Mouse (Mus musculus) megakaryocyte, embryonic 14.5 days (primary cell): ENCODE measurements around the gene Mnd1. TPM values are rescaled to one million over a fixed set of nuclear protein-coding genes. Genes with fewer than 3 reads are reported as not detected.

Source experiments
- H3K27me3 ChIP-seq: replicated peaks from 2 replicates; pipeline ENCODE3; 2012; ENCODE audit warnings: inconsistent platforms
- H3K36me3 ChIP-seq: replicated peaks from 2 replicates; pipeline ENCODE3; 2012; ENCODE audit warnings: low read length, inconsistent platforms, mixed read lengths
- H3K4me1 ChIP-seq: 2 replicates; pipeline ENCODE4 v1.6.1; 2012; ENCODE audit warnings: inconsistent platforms
- H3K4me3 ChIP-seq: replicated peaks from 2 replicates; pipeline ENCODE3; 2012; ENCODE audit warnings: moderate library complexity, mild to moderate bottlenecking, inconsistent platforms
- H3K9me3 ChIP-seq: 2 replicates; pipeline ENCODE4 v1.6.1; 2012; ENCODE audit warnings: inconsistent platforms
- FLI1 ChIP-seq: IDR thresholded peaks from 2 replicates; pipeline ENCODE4 v1.6.1; 2012; ENCODE audit warnings: low read length, inconsistent platforms, mixed read lengths
- GATA1 ChIP-seq: IDR thresholded peaks from 3 replicates; pipeline ENCODE4 v1.6.1; 2012; ENCODE audit warnings: mixed read lengths, low read length, inconsistent platforms, borderline replicate concordance
- polyA plus RNA-seq: library from polyadenylated mRNA; stranded (reverse); fragments of >175 nt; gene quantifications from 2 replicates; pipeline ENCODE4 v1.2.3, GENCODE M21; 2012; ENCODE audit warnings: low replicate concordance; ENCODE audit not compliant: insufficient read depth

Mnd1 gene
- polyA plus RNA-seq, 1 experiment: 2.8 TPM

DNA sequence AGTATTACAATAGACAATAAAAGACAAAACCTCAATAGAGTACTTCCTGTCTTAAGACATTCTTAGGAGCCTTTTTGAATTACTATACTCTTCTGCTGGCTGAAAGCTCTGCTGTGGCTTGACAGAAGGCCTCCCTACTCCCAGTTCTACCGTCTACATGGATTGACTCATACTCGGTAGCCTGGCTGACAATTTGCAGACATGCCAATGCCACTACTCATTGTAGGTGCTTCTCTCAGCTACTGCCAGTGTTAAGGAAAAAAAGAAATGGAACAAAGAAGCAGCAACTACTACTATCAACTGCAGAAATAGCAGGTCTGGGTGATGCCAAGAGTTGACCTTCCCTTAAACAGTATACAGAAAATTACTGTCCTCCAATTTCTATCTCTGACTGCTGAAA is 47.0 kb downstream of the Mnd1 start:
- no peak overlapping the region for H3K4me3 ChIP-seq
- no peaks in the 10 kb centered on the region for H3K9me3 ChIP-seq
- no peaks in the 10 kb centered on the region for H3K27me3 ChIP-seq
- H3K36me3 ChIP-seq: no peaks in the 10 kb centered on the region
- TF ChIP-seq FLI1: no peak
- no peak for TF ChIP-seq GATA1
- H3K4me1 ChIP-seq: no peaks in the 10 kb centered on the region

GRCm38 (mm10) chr3:84106106-84106505 is 49.5 kb downstream of the Mnd1 start:
- TF ChIP-seq FLI1 (no peak), GATA1 (no peak)
- H3K9me3 ChIP-seq: no peaks in the 10 kb centered on the region
- H3K27me3 ChIP-seq: no peaks in the 10 kb centered on the region
- no peaks in the 10 kb centered on the region for H3K36me3 ChIP-seq
- no peaks in the 10 kb centered on the region for H3K4me1 ChIP-seq
- H3K4me3 ChIP-seq: no peak overlapping the region

DNA sequence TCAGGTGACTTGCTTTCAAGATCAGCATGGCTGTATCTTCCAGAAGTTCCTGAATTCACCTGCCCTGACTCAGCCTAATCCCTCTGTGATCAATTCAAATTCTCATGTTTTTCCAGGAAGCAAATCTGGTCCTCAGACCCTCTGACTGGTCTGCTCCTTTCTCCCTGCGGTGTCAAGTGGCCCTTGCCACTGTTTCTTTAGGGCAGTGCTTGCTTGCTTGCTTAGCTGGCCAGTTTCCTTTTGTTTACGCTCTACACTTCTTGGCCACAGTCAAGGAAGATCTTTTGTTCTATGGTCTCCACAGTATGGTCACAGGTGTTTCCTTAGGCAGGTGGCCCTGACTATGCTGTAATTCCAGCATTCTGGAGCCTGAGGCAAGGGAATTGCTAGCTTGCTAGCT is 52.0 kb downstream of the Mnd1 start:
- Histone ChIP-seq H3K4me1 (no peaks in the 10 kb centered on the region), H3K27me3 (no peaks in the 10 kb centered on the region), H3K9me3 (no peaks in the 10 kb centered on the region), H3K4me3 (no peak overlapping the region), H3K36me3 (no peaks in the 10 kb centered on the region)
- no peak for TF ChIP-seq GATA1
- TF ChIP-seq FLI1: no peak

GRCm38 (mm10) chr3:84092875-84093274 is 62.7 kb downstream of the Mnd1 start:
- no peaks in the 10 kb centered on the region for H3K9me3 ChIP-seq
- H3K4me1 ChIP-seq: no peaks in the 10 kb centered on the region
- no peak overlapping the region for H3K4me3 ChIP-seq
- TF ChIP-seq GATA1 (no peak), FLI1 (no peak)
- no peaks in the 10 kb centered on the region for H3K27me3 ChIP-seq
- H3K36me3 ChIP-seq: peaks cover 2% of the 10 kb centered on the region

GRCm38 (mm10) chr3:84090982-84091381 is 64.6 kb downstream of the Mnd1 start:
- H3K27me3 ChIP-seq: no peaks in the 10 kb centered on the region
- no peak overlapping the region for H3K4me3 ChIP-seq
- H3K4me1 ChIP-seq: no peaks in the 10 kb centered on the region
- TF ChIP-seq FLI1 (no peak), GATA1 (no peak)
- H3K36me3 ChIP-seq: peaks cover 2% of the 10 kb centered on the region
- no peaks in the 10 kb centered on the region for H3K9me3 ChIP-seq

GRCm38 (mm10) chr3:84086921-84087320 is 68.7 kb downstream of the Mnd1 start:
- H3K4me3 ChIP-seq: no peak overlapping the region
- H3K4me1 ChIP-seq: no peaks in the 10 kb centered on the region
- H3K9me3 ChIP-seq: peaks cover 4% of the 10 kb centered on the region
- H3K36me3 ChIP-seq: peaks cover 3% of the 10 kb centered on the region
- TF ChIP-seq GATA1: no peak
- H3K27me3 ChIP-seq: no peaks in the 10 kb centered on the region

- peaks cover 6% of the 10 kb centered on the region for H3K9me3 ChIP-seq
- H3K27me3 ChIP-seq: no peaks in the 10 kb centered on the region
- no peaks in the 10 kb centered on the region for H3K4me1 ChIP-seq
- H3K4me3 ChIP-seq: no peak overlapping the region
- H3K36me3 ChIP-seq: peaks cover 4% of the 10 kb centered on the region
- TF ChIP-seq FLI1 (no peak), GATA1 (no peak)
Observed at GRCm38 (mm10) chr3:84086337-84086736, 69.2 kb downstream of the Mnd1 start.

- Histone ChIP-seq H3K4me1 (no peaks in the 10 kb centered on the region), H3K36me3 (peaks cover 4% of the 10 kb centered on the region), H3K27me3 (no peaks in the 10 kb centered on the region), H3K4me3 (no peak overlapping the region), H3K9me3 (peaks cover 6% of the 10 kb centered on the region)
- TF ChIP-seq FLI1 (no peak), GATA1 (no peak)
Observed at GRCm38 (mm10) chr3:84085429-84085828, 70.2 kb downstream of the Mnd1 start.

GRCm38 (mm10) chr3:84081208-84081722 is 74.3 kb downstream of the Mnd1 start:
- Histone ChIP-seq H3K36me3 (peaks cover 2% of the 10 kb centered on the region), H3K9me3 (peaks cover 23% of the 10 kb centered on the region), H3K4me1 (no peaks in the 10 kb centered on the region), H3K4me3 (no peak overlapping the region), H3K27me3 (no peaks in the 10 kb centered on the region)
- TF ChIP-seq FLI1: no peak
- no peak for TF ChIP-seq GATA1

DNA sequence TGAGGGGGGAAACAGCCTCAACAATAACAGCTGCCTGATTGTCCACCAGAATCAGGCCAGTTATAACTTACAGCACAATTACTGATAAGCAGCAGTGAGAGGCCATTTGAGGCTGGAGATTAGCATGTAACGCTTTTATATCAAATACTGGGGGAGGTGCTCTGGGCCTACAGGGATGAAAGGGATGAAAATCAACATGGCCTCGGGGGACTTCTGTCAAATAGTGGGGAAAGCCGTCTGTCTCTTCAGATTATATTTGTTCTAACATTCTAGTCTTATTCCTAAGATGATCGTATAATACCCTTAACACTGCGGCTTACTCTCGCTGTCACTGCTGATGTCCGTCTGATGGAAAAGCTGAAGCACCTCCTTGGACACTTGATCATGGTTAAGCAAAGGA is 75.5 kb downstream of the Mnd1 start:
- no peak for TF ChIP-seq GATA1
- no peak for TF ChIP-seq FLI1
- H3K36me3 ChIP-seq: peaks cover 2% of the 10 kb centered on the region
- H3K27me3 ChIP-seq: no peaks in the 10 kb centered on the region
- no peaks in the 10 kb centered on the region for H3K4me1 ChIP-seq
- H3K4me3 ChIP-seq: no peak overlapping the region
- peaks cover 23% of the 10 kb centered on the region for H3K9me3 ChIP-seq

DNA sequence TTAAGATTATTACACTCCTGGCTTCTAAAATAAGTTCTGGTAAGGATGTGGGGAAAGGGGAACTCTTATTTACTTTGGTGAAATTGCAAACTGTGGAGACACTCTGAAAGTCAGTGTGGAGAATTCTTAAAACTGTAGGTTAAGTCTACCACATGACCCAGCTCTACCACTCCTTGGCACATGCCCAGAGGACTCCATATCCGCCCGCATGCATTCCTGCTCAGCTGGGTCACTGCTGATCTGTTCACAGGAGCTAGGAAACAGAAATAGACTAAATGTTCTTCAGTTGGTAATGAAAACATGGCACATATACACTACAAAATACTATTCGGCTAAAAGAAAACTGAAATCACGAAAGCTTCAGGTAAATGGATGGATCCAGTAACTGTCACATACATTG is 78.1 kb downstream of the Mnd1 start:
- Histone ChIP-seq H3K9me3 (peaks cover 23% of the 10 kb centered on the region), H3K36me3 (peaks cover 2% of the 10 kb centered on the region), H3K27me3 (no peaks in the 10 kb centered on the region), H3K4me3 (no peak overlapping the region), H3K4me1 (no peaks in the 10 kb centered on the region)
- TF ChIP-seq GATA1 (no peak), FLI1 (no peak)
